Mouse (Mus musculus): ENCODE measurements at regions not wholly inside any gene's neighbourhood (a gene's known extent, or its start where the extent isn't known, plus 50 kb on each side); places are given as distances from the start of the nearest gene placed in this dataset.

GRCm38 (mm10) chr11:90855324-90855723 lies 167.2 kb upstream of the Tom1l1 start:
- Histone ChIP-seq H3K36me3 (replicated peaks; ENCODE audit: control insufficient read depth, insufficient read depth, low read depth) (no peaks in the 10 kb centered on the region), H3K9ac (replicated peaks) (no peak overlapping the region), H3K27ac (no peak overlapping the region), H3K4me1 (replicated peaks; ENCODE audit: control insufficient read depth in 2 of 2, insufficient read depth in 2 of 2, low read length in 1 of 2) (no peaks in the 10 kb centered on the region), H3K4me2 (ENCODE audit: low read depth) (no peak overlapping the region), H3K9me3 (ENCODE audit: control insufficient read depth, low read length) (no peaks in the 10 kb centered on the region), H3K4me3 (ENCODE audit: insufficient read depth in 1 of 2, low read depth in 2 of 2, low read length in 2 of 2) (no peak overlapping the region), H3K27me3 (ENCODE audit: control insufficient read depth, insufficient read depth, low read length) (no peaks in the 10 kb centered on the region)
- ATAC-seq (ENCODE audit: insufficient read depth) (no peak), DNase-seq (ENCODE audit: low read depth in 3 of 3, low spot score in 3 of 3) (no peak)
- TF ChIP-seq CTCF (IDR thresholded peaks at IDR 0.05; ENCODE audit: low read depth) = no peak
- no peak for TF ChIP-seq EP300 (IDR thresholded peaks at IDR 0.05; ENCODE audit: low read depth)
- WGBS (ENCODE audit: insufficient replicate concordance) = 68% methylated on average over 3 of the region's 3 CpGs

GRCm38 (mm10) chr11:90851221-90851620 lies 163.1 kb upstream of the Tom1l1 start:
- Histone ChIP-seq H3K4me3 (ENCODE audit: insufficient read depth in 1 of 2, low read depth in 2 of 2, low read length in 2 of 2) (no peak overlapping the region), H3K27ac (no peak overlapping the region), H3K27me3 (ENCODE audit: control insufficient read depth, insufficient read depth, low read length) (no peaks in the 10 kb centered on the region), H3K9ac (replicated peaks) (no peak overlapping the region), H3K4me2 (ENCODE audit: low read depth) (no peak overlapping the region), H3K9me3 (ENCODE audit: control insufficient read depth, low read length) (no peaks in the 10 kb centered on the region), H3K36me3 (replicated peaks; ENCODE audit: control insufficient read depth, insufficient read depth, low read depth) (no peaks in the 10 kb centered on the region), H3K4me1 (replicated peaks; ENCODE audit: control insufficient read depth in 2 of 2, insufficient read depth in 2 of 2, low read length in 1 of 2) (no peaks in the 10 kb centered on the region)
- ATAC-seq (ENCODE audit: insufficient read depth) (no peak), DNase-seq (ENCODE audit: low read depth in 3 of 3, low spot score in 3 of 3) (no peak)
- TF ChIP-seq EP300 (IDR thresholded peaks at IDR 0.05; ENCODE audit: low read depth) = no peak
- TF ChIP-seq CTCF (IDR thresholded peaks at IDR 0.05; ENCODE audit: low read depth) = no peak

DNA sequence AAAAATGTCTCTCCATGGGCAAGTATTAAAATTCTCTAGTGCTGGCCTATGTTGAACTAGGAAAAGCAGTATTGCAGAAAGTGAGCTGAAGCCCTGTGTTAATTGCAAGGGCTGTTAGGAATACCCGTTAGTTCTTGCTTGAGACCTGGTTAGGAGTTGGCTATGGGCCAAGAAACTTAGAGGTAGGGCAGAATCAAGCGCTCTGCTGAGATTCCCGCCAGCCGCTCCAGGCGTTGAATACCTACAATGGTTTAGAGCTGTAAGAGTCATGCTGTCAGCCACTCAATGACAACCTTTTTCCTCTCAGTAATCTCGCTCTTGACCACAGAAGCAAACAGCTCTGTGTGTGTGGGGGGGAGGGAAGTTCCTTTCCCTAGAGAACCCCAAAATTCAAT lies 156.8 kb upstream of the Tom1l1 start:
- TF ChIP-seq EP300 (IDR thresholded peaks at IDR 0.05; ENCODE audit: low read depth) = no peak
- TF ChIP-seq CTCF (IDR thresholded peaks at IDR 0.05; ENCODE audit: low read depth) = no peak
- ATAC-seq (ENCODE audit: insufficient read depth) = no peak
- no peaks in the 10 kb centered on the region for H3K9me3 ChIP-seq (ENCODE audit: control insufficient read depth, low read length)
- no peaks in the 10 kb centered on the region for H3K36me3 ChIP-seq (replicated peaks; ENCODE audit: control insufficient read depth, insufficient read depth, low read depth)
- H3K4me1 ChIP-seq (replicated peaks; ENCODE audit: control insufficient read depth in 2 of 2, insufficient read depth in 2 of 2, low read length in 1 of 2) = no peaks in the 10 kb centered on the region
- WGBS (ENCODE audit: insufficient replicate concordance) = 60% methylated on average over 6 of the region's 6 CpGs
- no peak overlapping the region for H3K9ac ChIP-seq (replicated peaks)
- H3K4me3 ChIP-seq (ENCODE audit: insufficient read depth in 1 of 2, low read depth in 2 of 2, low read length in 2 of 2) = no peak overlapping the region
- H3K27ac ChIP-seq = no peak overlapping the region
- no peak for DNase-seq (ENCODE audit: low read depth in 3 of 3, low spot score in 3 of 3)
- H3K27me3 ChIP-seq (ENCODE audit: control insufficient read depth, insufficient read depth, low read length) = no peaks in the 10 kb centered on the region
- no peak overlapping the region for H3K4me2 ChIP-seq (ENCODE audit: low read depth)

GRCm38 (mm10) chr11:90844266-90844924 lies 156.2 kb upstream of the Tom1l1 start:
- Histone ChIP-seq H3K4me3 (ENCODE audit: insufficient read depth in 1 of 2, low read depth in 2 of 2, low read length in 2 of 2) (no peak overlapping the region), H3K9ac (replicated peaks) (no peak overlapping the region), H3K4me2 (ENCODE audit: low read depth) (no peak overlapping the region), H3K9me3 (ENCODE audit: control insufficient read depth, low read length) (no peaks in the 10 kb centered on the region), H3K27ac (no peak overlapping the region), H3K4me1 (replicated peaks; ENCODE audit: control insufficient read depth in 2 of 2, insufficient read depth in 2 of 2, low read length in 1 of 2) (no peaks in the 10 kb centered on the region), H3K27me3 (ENCODE audit: control insufficient read depth, insufficient read depth, low read length) (no peaks in the 10 kb centered on the region), H3K36me3 (replicated peaks; ENCODE audit: control insufficient read depth, insufficient read depth, low read depth) (no peaks in the 10 kb centered on the region)
- DNase-seq (ENCODE audit: low read depth in 3 of 3, low spot score in 3 of 3) (no peak), ATAC-seq (ENCODE audit: insufficient read depth) (no peak)
- no peak for TF ChIP-seq CTCF (IDR thresholded peaks at IDR 0.05; ENCODE audit: low read depth)
- TF ChIP-seq EP300 (IDR thresholded peaks at IDR 0.05; ENCODE audit: low read depth) = no peak
- WGBS (ENCODE audit: insufficient replicate concordance) = 66% methylated on average over 15 of the region's 15 CpGs

DNA sequence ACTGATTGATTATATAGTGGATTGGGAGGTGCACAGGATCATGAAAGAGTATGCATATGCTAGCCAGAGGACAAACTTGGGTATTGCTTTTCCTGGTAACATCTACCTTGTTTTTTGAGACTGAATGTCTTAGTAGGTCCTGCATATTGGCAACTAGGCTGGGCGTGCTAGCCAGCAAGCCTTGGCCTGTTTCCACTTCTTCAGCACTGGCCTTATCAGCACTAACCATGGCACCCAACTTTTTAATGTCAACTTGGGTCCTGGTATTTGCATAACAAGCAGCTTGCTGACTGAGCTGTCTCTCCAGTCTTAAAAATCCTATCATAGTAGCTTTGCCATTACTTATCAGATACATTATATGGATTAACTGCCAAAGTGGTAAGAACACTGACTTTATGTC lies 150.0 kb upstream of the Tom1l1 start:
- DNase-seq (ENCODE audit: low read depth in 3 of 3, low spot score in 3 of 3) (no peak), ATAC-seq (ENCODE audit: insufficient read depth) (no peak)
- H3K9ac ChIP-seq (replicated peaks) = no peak overlapping the region
- H3K27ac ChIP-seq = no peak overlapping the region
- H3K4me1 ChIP-seq (replicated peaks; ENCODE audit: control insufficient read depth in 2 of 2, insufficient read depth in 2 of 2, low read length in 1 of 2) = no peaks in the 10 kb centered on the region
- no peaks in the 10 kb centered on the region for H3K27me3 ChIP-seq (ENCODE audit: control insufficient read depth, insufficient read depth, low read length)
- no peak for TF ChIP-seq CTCF (IDR thresholded peaks at IDR 0.05; ENCODE audit: low read depth)
- TF ChIP-seq EP300 (IDR thresholded peaks at IDR 0.05; ENCODE audit: low read depth) = no peak
- whole genome bisulfite sequencing (ENCODE audit: insufficient replicate concordance) = 50% methylated on average over 1 of the region's 1 CpGs
- H3K4me2 ChIP-seq (ENCODE audit: low read depth) = no peak overlapping the region
- no peaks in the 10 kb centered on the region for H3K9me3 ChIP-seq (ENCODE audit: control insufficient read depth, low read length)
- H3K4me3 ChIP-seq (ENCODE audit: insufficient read depth in 1 of 2, low read depth in 2 of 2, low read length in 2 of 2) = no peak overlapping the region
- H3K36me3 ChIP-seq (replicated peaks; ENCODE audit: control insufficient read depth, insufficient read depth, low read depth) = no peaks in the 10 kb centered on the region

Measured in liver, embryonic 14.5 days (tissue).